Mouse (Mus musculus) limb, embryonic 10.5 days (tissue): ENCODE data around the gene Apba3. TPM values are rescaled to one million over a fixed set of nuclear protein-coding genes. Genes with fewer than 3 reads are reported as not detected.

ENCODE experiments used
- DNase-seq: peaks from one replicate; pipeline ENCODE4 v3.0.0-alpha.2; 2017; ENCODE audit warnings: low spot score
- H3K27ac ChIP-seq: fragments of 300-500 bp; sonication (generic); 2 replicates; pipeline ENCODE4 v1.5.1; 2016; ENCODE audit warnings: mild to moderate bottlenecking
- H3K27me3 ChIP-seq: fragments of 300-500 bp; sonication (generic); 2 replicates; pipeline ENCODE4 v1.6.1; 2016; ENCODE audit warnings: low read depth, mild to moderate bottlenecking; ENCODE audit not compliant: poor library complexity, severe bottlenecking
- H3K36me3 ChIP-seq: fragments of 300-500 bp; sonication (generic); 2 replicates; pipeline ENCODE4 v1.6.1; 2016; ENCODE audit warnings: mild to moderate bottlenecking, moderate library complexity
- H3K4me1 ChIP-seq: fragments of 300-500 bp; sonication (generic); 2 replicates; pipeline ENCODE4 v1.6.1; 2016
- H3K4me3 ChIP-seq: fragments of 300-500 bp; sonication (generic); 2 replicates; pipeline ENCODE4 v1.5.1; 2016; ENCODE audit warnings: mild to moderate bottlenecking, moderate library complexity
- H3K9me3 ChIP-seq: fragments of 300-500 bp; sonication (generic); replicated peaks from 2 replicates; pipeline ENCODE4 v1.6.1; 2016; ENCODE audit warnings: mild to moderate bottlenecking
- WGBS: fragments of 180-500 bp; shearing (Covaris S2); methylation state at CpG from one replicate; pipeline ENCODE4 v1.1.7; 2016; 5-methylcytosine and 5-hydroxymethylcytosine counted together
- polyA plus RNA-seq: library from polyadenylated mRNA; unstranded; fragments of >200 nt; fragmentation: Nextera tagmentation; extraction: Ambion mirVana; gene quantifications from 2 replicates; pipeline ENCODE4 v1.2.1, GENCODE M21; 2016

Gene Apba3
- polyA plus RNA-seq, 1 experiment from 2014 or later: 56.5 TPM

DNA sequence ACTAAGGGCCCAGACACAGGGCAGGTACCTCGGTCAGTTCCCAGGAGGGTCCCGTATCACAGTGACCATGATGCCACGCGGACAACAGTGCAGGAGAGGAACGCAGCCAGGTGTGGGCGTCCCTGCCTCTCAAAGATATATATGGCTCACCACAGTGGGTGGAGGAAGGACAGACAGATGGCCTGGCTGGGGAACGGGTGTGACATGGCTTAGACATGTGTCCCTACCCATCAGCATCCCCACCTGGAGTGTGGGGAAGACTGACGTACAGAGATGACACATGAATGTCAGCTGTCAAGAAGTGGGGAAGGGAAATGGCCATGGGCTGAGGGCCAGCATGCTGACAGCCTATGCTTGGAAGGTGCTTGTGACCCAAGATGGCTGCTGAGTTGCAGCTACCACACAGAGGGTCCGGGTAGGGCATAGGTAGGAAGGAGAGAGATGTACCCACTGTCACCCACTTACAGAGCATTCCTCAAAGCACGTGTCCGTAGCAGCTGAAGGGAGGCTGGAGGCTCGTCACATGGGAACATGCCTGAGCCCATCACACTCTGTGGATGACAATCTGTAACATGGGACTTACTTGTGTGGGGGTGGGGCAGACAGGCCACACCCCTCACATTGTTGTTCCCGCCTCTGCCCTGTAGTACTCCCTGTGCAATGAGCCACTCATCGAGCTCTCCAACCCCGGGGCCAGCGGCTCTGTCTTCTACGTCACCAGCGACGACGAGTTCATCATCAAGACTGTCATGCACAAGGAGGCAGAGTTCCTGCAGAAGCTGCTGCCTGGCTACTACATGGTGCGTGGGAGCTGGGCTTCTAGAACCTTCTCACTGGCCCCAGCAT is 40.3 kb downstream of the Apba3 start:
- 95% methylated on average over 21 of the region's 21 CpGs for WGBS
- Histone ChIP-seq H3K4me3 (no peak overlapping the region), H3K27ac (no peak overlapping the region), H3K27me3 (no peaks in the 10 kb centered on the region), H3K9me3 (no peaks in the 10 kb centered on the region), H3K4me1 (peaks cover 29% of the 10 kb centered on the region), H3K36me3 (peaks cover 83% of the 10 kb centered on the region)
- no peak for DNase-seq

DNA sequence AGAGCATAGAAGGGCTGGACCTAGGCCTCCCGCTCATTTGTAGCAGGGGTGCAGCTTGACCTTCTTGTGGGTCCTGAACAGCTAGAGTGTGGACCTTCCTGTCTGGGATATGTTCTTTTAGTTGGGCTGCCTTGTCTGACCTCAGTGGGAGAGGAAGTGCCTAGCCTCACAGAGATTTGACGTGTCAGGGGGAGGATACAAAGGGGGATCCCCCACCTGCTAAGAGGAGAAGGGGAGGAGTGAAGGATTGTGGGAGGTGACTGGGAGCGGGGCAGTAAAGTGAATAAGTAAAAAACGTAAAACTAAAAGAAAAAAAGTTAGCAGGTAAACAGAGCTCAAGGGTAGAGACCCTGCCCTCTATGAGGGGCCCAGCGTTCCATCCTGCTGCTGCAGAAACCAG is 42.8 kb downstream of the Apba3 start:
- 85% methylated on average over 5 of the region's 5 CpGs for WGBS
- no peak for DNase-seq

DNA sequence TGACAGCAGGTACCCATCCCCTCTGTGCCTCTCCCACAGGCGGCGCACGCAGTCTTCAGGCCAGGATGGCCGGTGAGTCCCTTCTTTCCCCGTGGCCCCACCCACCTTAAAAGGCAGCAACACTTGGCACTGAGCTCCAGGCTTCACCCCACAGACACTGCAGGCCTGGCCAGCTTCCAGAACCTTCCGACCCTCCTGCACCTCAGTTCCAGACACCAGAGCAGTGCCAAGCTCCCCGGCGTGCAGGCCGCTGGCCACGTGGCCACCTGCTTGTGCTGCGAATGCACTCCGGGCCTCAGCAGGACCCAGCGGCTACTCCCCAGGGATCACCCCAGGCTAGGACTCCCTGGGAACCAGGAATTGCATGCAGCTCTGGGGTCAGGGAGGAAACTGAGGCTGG is 46.8 kb downstream of the Apba3 start:
- peaks cover 99% of the 10 kb centered on the region for H3K36me3 ChIP-seq
- H3K27me3 ChIP-seq: no peaks in the 10 kb centered on the region
- no peaks in the 10 kb centered on the region for H3K9me3 ChIP-seq
- H3K4me3 ChIP-seq: no peak overlapping the region
- peaks cover 30% of the 10 kb centered on the region for H3K4me1 ChIP-seq
- 96% methylated on average over 13 of the region's 13 CpGs for WGBS
- no peak for DNase-seq
- no peak overlapping the region for H3K27ac ChIP-seq

More for the DNA sequence above, 42.8 kb downstream of the Apba3 start:
- Histone ChIP-seq H3K4me3 (no peak overlapping the region), H3K4me1 (peaks cover 6% of the 10 kb centered on the region), H3K9me3 (no peaks in the 10 kb centered on the region), H3K27me3 (no peaks in the 10 kb centered on the region), H3K27ac (no peak overlapping the region), H3K36me3 (peaks cover 100% of the 10 kb centered on the region)

DNA sequence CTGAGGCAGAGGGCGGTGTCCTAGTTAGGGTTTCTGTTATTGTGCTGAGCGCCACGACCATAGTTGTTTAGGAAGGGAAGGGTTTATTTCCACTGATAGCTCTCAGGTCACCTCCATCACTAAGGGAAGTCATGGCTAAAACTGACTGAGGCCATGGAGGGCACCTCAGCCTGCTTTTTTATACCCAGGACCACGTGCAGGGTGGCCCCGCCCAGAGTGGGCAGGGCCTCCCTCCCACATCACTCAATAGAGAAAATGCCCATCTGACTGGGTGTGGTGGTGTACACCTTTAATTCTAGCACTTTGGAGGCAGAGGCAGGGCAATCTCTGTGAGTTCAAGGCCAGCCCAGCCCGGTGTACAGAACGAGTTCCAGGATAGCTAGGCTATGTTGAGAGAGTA is 47.4 kb downstream of the Apba3 start:
- no peak for DNase-seq
- Histone ChIP-seq H3K36me3 (peaks cover 97% of the 10 kb centered on the region), H3K27ac (no peak overlapping the region), H3K4me3 (no peak overlapping the region), H3K4me1 (peaks cover 36% of the 10 kb centered on the region), H3K27me3 (no peaks in the 10 kb centered on the region), H3K9me3 (no peaks in the 10 kb centered on the region)
- 83% methylated on average over 7 of the region's 7 CpGs for WGBS

DNA sequence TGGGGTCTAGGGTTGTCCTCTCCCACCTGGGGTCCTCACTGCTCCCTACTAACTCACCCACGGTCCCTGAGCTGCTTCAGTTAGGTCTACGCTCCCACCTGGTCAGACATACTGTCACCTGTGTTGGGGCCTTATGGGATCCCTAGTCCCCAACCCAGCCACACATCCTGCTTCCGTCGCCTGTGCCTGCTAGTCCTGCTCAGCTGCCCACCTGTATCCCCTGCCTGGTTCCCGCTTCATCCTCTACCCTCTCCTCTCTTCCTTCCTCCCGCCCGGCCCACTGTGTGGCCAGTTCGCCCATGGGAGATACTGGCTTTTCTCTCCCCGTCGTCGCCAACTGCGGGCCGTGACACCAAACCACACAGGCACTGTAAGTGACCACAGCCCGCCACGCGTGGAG is 48.8 kb downstream of the Apba3 start:
- 96% methylated on average over 16 of the region's 16 CpGs for WGBS
- Histone ChIP-seq H3K4me1 (peaks cover 44% of the 10 kb centered on the region), H3K9me3 (no peaks in the 10 kb centered on the region), H3K36me3 (peaks cover 84% of the 10 kb centered on the region), H3K4me3 (no peak overlapping the region), H3K27ac (0 out of 2 replicates have a peak overlapping the region, but pooled peaks have one; percentile 70), H3K27me3 (no peaks in the 10 kb centered on the region)
- no peak for DNase-seq

DNA sequence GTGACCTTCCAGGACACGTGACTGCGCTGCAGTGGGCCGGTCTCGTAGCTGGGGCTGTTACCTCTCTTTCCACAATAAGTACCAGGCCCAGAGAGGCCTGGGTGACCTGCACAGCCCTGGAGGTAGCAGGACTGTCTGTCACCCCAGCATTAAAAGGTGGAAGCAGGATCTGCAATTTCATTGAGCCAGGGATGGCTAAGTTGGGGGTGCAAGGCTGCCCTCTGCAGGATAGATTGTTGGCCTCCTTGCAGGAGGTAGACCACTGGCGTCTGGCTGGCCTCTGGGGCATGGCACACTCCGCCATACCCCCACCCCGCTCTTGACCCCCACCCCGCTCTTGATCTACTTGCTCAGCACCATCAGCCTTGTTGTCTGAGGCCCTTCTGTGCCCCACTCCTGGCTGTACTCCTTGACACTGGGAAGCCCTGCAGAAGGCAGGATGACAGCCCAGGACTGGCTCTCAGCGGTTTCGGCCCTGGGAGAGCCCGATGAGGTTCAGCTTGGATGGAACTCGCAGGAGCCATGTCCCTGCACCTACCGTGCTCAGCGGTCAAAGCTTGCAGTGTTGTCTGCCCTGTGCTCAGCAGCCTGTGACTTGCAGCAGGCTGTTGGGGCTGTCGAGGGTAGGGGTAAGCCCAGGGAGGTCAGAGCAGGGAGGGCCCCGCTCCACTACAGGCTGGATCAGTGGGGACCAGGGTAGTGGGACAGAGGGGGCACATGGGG is 49.7 kb downstream of the Apba3 start:
- Histone ChIP-seq H3K27me3 (no peaks in the 10 kb centered on the region), H3K4me1 (peaks cover 45% of the 10 kb centered on the region), H3K36me3 (peaks cover 74% of the 10 kb centered on the region), H3K9me3 (no peaks in the 10 kb centered on the region), H3K4me3 (peak overlapping the region; percentile 33), H3K27ac (peak overlapping the region; percentile 70; the same call in 1 of the 2 replicates)
- 52% methylated on average over 16 of the region's 16 CpGs for WGBS
- DNase-seq: no peak

DNA sequence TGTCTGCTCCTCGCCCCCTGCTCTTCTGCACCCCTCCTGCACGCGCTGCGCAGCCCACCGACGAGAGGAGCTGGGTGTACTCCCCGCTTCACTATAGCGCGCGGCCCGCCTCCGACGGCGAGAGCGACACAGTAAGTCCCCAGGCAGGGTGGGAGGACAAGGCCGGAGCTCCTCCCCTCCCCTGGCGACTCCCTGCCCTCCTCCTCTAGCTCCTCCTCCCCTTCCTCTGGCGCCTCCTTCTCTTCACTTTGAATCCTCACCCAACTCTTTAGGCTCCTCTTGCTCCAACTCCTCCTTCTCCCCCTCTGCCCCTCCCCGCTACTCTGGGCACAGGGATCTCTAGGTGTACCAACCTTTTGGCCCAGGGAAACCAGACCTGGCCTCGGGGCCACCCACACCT is 50.5 kb downstream of the Apba3 start:
- Histone ChIP-seq H3K9me3 (no peaks in the 10 kb centered on the region), H3K27me3 (no peaks in the 10 kb centered on the region), H3K36me3 (peaks cover 68% of the 10 kb centered on the region), H3K4me1 (peaks cover 52% of the 10 kb centered on the region), H3K4me3 (peak overlapping the region; percentile 33), H3K27ac (peak overlapping the region; percentile 70; the same call in 1 of the 2 replicates)
- no peak for DNase-seq
- 9% methylated on average over 20 of the region's 20 CpGs for WGBS

DNA sequence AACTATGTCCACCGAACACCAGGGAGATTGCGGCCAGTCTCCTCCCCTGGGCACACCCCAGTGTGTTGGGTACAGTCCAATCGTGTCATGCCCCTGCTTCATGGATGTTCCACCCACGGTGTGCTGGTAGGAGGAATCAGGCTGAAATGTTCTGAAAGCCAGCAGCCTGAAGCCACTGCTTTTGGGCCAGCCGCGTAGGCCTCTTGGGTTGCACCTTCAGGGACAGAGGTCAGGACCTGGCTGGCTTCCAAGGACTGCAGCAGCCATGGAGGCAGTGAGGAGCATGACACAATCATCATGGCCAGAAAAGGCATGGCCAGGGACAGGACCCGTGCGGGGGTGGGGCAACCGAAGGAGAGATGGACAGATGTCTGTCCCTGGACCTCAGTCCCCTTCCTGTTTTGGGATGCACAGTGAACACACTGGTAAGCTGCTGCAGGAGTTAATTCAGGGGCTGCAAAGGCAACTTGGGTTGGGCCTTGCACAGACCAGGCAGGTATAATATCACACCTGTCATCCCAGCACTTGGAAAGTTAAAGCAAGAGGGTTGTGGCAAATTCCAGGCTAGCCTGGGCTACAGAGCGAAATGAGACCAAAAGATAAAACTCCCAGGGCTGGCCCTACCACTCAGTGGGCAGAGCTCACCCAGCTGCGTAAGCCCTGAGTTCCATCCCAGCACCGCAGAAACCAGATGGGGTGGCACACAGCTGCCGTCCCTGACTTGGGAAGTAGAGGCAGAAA is 52.0 kb downstream of the Apba3 start:
- Histone ChIP-seq H3K36me3 (peaks cover 68% of the 10 kb centered on the region), H3K4me1 (peaks cover 60% of the 10 kb centered on the region), H3K27me3 (no peaks in the 10 kb centered on the region), H3K4me3 (peak overlapping the region; percentile 95), H3K27ac (peak overlapping the region; percentile 95), H3K9me3 (no peaks in the 10 kb centered on the region)
- WGBS: 95% methylated on average over 13 of the region's 13 CpGs
- DNase-seq: no peak

DNA sequence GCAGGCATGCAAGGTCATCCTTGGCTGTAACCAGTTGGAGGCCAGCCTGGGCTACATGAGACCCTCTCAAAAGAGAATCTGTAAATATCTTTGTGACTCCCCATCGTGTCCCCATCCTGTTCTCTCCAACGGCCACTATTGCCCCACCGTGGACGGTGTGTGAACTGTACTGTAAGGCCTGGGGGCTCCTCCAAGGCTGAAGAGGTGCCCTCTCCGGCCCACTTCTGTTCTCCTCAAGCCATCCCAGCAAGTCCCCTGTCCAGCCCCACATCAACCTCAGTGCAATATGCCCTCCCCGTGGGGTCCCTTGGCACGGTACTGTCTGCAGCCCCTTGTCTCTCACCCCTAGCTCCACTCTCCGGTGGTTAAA is 52.6 kb downstream of the Apba3 start:
- Histone ChIP-seq H3K36me3 (peaks cover 68% of the 10 kb centered on the region), H3K4me1 (peaks cover 60% of the 10 kb centered on the region), H3K4me3 (peak overlapping the region; percentile 95), H3K9me3 (no peaks in the 10 kb centered on the region), H3K27ac (peak overlapping the region; percentile 95), H3K27me3 (no peaks in the 10 kb centered on the region)
- DNase-seq: no peak
- 40% methylated on average over 8 of the region's 8 CpGs for WGBS

DNA sequence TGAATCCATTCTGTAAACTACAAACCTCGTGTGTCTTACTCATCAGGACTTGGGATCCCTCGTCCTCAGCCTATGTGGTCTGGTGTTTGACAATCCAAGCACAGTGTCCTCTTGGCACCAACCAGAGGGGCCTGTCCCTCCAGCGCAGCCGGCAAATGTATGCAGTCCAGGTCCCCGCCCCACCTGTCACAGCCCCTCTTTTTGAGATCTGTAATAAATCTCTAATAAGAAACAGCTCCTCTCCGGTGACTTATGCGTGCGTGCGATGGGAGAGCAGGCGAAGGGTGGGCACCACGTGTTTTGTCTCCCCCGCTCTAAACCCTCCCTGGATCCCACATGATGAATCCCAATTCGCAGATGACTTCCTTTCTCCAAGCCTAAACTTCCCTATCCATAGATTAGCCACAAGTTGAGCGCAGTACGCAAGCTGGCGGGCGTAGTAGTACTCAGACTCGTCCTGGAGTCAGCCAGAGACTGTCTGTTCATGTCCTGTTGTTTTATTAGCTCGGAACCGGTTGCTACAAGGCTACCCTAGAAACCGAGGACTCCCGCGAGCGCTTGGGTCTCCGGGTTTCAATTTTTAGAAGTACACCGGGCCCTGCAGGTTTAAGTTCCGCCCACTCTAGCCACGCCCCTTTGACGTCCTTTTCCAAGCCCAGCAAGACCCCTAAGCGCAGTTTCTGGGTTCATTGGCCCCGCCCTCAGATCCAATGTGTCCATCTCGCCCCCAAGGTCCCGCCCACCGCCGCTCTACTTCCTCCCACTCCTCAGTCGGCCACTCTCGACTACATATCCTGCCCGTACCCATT is 53.2 kb downstream of the Apba3 start:
- WGBS: 1% methylated on average over 38 of the region's 38 CpGs
- Histone ChIP-seq H3K4me1 (peaks cover 60% of the 10 kb centered on the region), H3K27ac (peak overlapping the region; percentile 95), H3K36me3 (peaks cover 68% of the 10 kb centered on the region), H3K27me3 (no peaks in the 10 kb centered on the region), H3K4me3 (peak overlapping the region; percentile 95), H3K9me3 (no peaks in the 10 kb centered on the region)
- DNase-seq: peak; percentile 96

DNA sequence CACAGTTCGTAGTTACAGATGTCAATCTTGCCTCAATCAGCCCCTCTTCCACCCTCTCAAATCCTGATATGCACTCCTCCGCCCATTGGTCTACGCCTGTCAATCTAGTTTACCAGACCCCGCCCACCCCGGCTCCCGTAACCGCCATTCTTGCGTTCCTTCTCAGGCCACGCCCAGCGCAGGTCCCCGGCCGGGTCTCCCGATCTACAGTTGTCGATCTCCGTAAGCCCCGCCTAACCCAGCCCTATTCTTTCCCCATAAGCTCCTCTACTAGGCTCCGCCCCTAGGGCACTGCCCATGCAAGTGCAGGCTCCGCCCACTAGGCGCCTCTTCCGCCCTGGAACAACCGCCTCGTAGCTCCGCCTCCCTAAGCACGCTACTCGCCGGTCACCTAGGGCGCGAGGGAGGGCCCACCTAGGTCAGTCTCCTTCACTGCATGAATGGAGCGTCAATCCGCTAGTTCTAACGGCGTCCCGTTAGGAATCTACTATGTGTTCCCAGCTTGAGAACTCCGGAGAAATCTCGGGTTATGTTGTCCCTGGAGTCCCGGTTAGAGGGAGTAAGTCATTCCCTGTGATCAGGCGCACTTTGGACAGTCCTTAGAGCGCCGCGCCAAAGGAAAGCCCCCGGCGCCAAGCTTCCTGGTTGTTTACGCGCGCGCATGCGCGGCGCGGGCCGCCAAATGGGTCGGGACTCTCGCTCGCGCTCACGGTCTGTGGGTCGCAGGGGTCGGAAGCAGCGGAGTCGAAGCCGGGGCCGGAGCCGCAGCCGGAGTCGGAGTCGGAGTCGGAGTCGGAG is 54.0 kb downstream of the Apba3 start, which contains the start of gene Cactin:
TSS of gene Cactin (plus strand) at position 554 of the 798 bp plus-strand sequence.
- under 1% methylated on average over 68 of the region's 68 CpGs for WGBS
- H3K4me1 ChIP-seq: peaks cover 57% of the 10 kb centered on the region
- H3K36me3 ChIP-seq: peaks cover 68% of the 10 kb centered on the region
- peak within 1 kb of the TSS; percentile 95 for H3K27ac ChIP-seq
- H3K27me3 ChIP-seq: no peaks in the 10 kb centered on the region
- H3K4me3 ChIP-seq: peak within 1 kb of the TSS; percentile 95
- DNase-seq: peak; percentile 97
- H3K9me3 ChIP-seq: no peaks in the 10 kb centered on the region
